Mouse (Mus musculus): ENCODE measurements around the gene Pex16.

Gene Pex16

DNA sequence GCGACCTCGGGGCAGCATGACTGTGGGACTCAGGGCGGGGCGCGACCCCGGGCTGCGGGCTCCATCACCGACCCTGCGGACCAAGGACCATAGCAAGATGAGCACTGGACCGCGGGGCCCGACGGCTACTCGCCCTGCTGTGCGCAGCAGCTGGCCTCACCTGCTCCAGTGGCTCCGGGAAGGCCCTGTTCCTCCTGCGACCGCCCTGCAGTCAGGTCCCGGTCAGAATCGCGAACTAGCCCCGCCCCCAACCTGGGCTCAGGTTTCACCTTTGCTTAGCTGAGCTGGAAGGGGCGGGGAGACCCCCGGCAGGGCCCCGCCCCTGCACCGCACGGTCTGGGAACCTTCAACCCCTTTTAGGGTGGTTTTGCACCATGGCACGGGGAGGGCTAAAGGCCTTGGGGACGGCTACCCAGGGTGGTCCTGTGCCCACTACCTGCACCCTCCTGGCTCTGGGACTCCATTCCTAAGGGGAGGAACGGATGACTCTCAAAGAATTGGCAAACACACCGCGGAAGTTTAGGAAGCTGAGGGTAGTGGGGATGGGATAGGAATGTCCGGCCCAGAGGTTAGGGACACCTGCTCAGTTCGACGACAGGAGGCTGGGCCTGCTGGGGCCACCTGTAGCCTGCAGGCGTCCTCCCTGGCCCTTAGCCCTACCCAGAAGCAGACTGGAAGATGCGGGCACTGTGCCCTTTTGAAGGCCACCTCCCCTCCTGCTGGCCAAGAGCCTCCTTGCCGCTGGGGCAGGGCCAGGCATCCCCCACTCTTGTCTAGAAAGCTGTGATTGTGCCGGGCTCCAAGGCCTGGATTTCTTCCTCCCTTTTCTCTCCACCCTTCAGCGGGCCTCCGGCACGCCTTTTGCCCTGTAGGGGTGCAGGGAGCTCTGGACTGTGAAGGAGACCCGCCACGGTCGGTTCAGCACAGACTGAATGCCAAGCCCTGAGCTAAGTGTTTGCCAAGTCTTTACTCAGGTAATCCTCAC is 3.4 kb upstream of the Pex16 start:
- peak; percentile 39 to 40 for DNase-seq

DNA sequence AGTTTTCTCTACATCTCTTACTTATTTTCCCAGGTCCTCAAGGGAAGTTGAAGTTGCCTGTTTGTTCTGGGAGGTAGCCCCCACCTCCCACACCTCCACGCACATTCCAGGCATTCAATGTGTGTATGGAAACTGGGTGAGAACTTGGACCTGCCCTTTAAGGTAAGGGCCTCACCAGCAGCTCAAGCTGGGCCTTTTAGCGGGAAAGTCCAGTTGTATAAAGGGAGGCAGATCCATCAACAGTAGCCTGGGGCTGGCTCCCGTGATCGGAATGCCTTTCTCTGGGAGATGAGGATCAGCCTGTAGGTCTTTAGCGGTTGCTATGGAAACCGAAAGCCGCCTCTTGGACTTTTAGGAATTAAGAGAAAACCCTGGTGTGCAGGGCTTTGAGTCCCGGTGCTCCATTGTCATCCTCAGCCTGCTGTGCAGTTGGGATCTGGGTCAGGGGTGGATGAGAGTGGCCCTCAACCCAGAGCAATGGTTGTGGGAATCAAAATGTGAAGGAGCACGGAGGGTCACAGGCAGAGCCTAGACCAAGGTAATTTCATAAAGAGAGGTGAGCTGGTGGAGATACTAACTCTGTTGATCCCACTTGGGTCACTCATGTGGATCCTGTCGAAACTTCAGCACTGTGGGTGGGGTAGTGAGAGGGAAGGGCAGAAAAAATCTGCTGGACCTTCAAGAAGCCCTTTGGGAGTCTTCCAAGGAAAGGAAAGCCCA is 2.3 kb upstream of the Pex16 start:
- DNase-seq = no peak

GRCm38 (mm10) chr2:92372767-92373436 is 1.6 kb upstream of the Pex16 start:
- DNase-seq = no peak

- DNase-seq = no peak
These were observed 1.1 kb upstream of the Pex16 start for GRCm38 (mm10) chr2:92373437-92373813.

GRCm38 (mm10) chr2:92375099-92375623 is 685 bp downstream of the Pex16 start:
- peak; percentile 92 to 94 for DNase-seq

DNA sequence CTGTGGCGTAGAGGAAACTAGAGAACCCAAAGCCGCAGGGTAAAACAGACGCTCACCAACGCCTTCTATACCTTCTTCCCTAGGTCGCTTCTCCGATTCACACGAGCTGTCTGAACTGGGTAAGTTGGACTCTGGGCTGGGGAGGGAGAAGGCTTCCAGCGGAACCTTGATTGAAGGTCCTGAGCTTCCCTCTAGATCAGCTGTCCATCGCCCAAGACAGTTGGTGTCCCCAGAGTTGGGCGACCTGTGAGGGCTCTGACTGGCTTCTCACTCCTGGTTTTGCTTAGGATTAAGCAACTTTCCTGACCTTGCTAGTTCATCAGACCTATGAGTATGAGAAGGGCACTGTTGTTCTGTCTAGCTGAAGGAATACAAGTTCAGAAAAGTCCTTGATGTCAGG is 1.3 kb downstream of the Pex16 start:
- DNase-seq = no peak

GRCm38 (mm10) chr2:92376300-92376699 is 1.8 kb downstream of the Pex16 start:
- DNase-seq = no peak

DNA sequence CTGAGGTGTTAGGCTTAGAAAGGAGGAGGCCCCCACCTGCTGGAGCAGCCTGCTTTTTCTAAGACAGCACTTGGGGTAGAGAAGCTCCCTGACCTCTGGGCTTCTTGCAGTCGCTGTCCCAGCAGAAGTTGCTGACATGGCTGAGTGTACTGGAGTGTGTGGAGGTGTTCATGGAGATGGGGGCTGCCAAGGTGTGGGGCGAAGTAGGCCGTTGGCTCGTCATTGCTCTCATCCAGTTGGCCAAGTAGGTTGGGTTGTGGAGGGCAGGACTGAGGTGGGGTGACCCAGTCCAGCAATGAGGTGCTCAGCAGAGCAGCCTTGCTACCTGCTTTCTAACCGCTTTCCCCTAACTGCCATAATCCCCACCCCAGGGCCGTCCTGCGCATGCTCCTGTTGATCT is 2.8 kb downstream of the Pex16 start:
- DNase-seq = no peak

- DNase-seq = no peak
These were observed 5.5 kb downstream of the Pex16 start for GRCm38 (mm10) chr2:92379783-92380494.

- no peak for DNase-seq
These were observed 6.1 kb downstream of the Pex16 start for GRCm38 (mm10) chr2:92380495-92381050.

GRCm38 (mm10) chr2:92381161-92381560 is 6.7 kb downstream of the Pex16 start:
- no peak for DNase-seq

DNA sequence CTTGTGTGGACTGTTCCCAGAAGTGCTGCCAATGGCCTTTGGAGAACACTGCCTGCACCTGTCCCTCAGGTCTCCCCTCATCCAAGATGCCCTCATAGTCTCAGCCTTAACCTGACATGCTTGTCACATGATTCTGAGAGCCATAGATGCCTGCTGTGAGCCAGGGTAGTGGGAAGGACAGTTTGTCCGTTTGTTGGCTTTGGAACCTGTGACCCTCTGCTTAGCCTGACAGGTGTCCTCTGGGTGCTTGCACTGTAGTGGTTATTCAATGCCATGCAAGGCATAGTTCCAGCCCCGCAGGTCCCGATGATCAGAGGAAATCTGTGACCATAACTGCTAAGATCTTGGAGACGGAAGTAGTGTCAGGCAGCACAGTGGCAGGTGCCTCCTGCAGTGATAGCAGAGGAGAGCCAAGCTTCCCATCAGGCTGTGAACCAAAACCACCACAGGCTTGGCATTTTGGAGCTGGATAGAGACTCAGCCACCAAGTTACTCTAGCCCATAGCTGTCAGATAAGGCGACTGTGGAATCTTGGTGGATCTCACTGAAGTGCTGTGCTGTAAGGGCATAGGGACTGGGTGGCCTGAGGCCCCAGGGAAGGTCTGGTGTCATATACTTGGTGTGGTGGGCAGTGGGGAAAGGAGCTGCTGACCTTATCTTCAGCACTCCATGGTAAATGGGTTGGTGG is 7.6 kb downstream of the Pex16 start, which contains the start of gene 1700029I15Rik:
1700029I15Rik (plus strand) TSS at position 638 of the 688 bp plus-strand sequence.
- DNase-seq = no peak

DNA sequence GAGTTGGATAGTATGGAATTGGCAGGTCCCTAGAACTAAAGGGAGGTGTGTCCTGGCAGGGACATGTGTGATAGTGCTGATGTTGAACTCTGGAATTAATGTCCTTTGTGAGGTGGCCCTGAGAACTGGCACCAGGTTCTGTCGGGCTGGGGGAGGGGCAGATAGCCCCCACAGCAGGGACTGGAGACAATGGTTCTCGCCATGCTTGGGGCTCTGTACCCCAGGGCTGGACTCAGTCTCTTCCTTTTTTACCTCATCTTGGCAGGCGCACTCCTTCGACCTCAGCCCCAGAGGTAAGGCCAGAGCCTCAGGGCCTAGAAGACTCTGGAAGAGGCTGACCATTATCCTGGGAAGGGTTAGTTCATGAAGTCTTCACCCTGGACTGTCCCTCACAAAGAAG is 8.3 kb downstream of the Pex16 start:
- no peak for DNase-seq

DNA sequence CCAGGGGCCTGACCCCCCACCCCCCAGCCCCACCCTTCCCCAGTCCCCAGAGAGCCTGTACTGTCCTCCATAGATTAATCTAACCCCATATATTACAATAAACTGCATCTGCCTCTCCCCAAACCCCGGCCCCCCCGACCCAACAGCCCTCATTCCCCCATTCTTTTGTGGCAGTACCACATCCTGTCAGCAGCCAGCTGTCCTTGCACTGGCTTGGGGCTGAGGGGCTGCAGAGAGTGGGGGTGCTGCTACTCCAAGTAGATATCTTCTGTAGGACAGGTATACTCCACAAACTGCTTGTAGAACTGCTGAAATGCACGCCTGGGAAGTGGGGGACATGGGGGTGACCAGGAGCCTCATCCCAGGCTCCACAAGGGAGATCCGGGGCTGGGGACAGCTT is 9.6 kb downstream of the Pex16 start:
- no peak for DNase-seq

- DNase-seq = no peak
These were observed 10.9 kb downstream of the Pex16 start for GRCm38 (mm10) chr2:92385113-92386051.

- DNase-seq = no peak
These were observed 12.5 kb downstream of the Pex16 start for GRCm38 (mm10) chr2:92386821-92387570.

DNA sequence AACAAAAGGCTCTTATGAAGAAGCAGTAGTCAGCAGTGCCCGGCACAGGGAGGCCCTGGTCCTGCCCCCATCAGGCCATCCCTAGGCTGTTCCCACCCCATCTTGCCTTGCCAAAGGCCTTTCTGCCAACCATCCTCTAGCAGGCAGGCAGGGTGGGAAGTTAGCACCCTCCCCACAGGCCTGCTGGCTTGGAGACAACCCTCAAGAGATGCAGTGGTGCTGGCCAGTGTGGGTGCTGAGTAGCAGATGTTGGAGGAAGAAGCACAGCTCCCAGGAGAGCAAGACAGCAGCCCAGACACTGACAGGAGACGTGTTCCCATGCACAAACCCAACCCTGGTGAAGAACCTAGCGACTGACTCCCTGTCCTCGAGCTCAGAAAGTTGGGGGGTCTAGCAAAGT is 13.2 kb downstream of the Pex16 start:
- no peak for DNase-seq

DNA sequence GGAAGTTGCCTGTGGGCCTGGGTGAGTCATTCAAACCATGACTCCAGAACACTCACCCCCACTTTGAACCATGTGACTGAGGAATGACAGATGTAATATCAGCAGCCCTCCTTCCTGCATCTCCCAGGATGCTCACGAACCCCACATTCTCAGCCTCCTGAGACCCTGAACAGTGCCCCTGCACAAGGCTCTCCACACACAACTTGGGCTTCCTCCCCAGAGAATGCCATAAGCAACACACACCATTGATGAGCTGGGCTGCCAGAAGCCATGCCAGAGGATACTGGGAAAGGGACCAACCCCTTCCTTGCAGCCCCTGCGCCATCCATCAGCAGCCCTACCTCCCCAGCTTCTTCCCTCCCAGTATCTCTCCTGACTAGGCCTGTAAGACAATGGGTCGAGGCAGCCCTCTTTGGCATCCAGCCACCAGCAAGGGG is 13.6 kb downstream of the Pex16 start:
- DNase-seq = no peak

DNA sequence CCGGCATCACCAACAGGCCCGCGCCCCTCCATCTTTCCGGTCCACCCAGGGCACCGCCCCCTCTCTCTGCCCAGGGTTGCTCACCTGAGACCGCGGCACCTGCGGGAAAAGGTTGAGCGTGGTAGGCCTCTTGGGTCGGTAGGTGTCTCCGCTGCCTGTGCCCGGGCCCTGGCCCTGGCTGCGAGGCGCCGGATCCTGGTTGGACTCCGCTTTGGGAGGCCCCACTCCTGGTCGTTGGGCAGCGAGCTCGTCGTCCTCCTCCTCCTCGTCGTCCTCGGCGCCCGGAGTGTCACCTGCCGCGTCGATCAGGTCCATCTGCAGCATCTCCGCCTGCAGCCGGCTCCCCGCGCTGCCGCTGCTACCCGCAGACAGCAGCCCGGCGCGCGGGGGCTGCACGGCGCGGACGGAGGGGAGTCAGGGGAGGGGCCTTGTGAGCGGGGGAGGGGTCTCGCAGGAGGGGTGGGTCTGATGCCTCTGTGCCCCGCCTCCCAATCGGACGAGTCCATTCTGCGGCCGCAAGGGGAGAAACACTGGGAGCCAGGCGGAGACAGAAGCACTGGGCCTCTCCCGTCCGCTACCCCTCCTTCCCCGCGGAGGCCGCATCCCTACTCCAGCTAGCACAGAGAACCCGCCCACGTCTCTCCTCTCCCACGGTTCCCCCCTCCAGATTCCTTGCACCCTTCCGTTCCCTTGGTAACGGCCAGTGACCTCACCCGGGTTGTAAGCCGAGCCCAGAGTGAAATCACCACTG is 14.6 kb downstream of the Pex16 start:
- DNase-seq = peak; percentile 32 to 34
